Mouse (Mus musculus): ENCODE data around the gene Atp2a1. TPM values are rescaled to one million over a fixed set of nuclear protein-coding genes. Genes with fewer than 3 reads are reported as not detected.
"Not testable (repeated sequence)": the region's sequence is repeated elsewhere in the genome, so short reads cannot be mapped to it uniquely, and the experiment has no call there.

Gene Atp2a1
- total RNA-seq, 2 experiments from 2014 or later = 0.12 to 0.49 TPM

DNA sequence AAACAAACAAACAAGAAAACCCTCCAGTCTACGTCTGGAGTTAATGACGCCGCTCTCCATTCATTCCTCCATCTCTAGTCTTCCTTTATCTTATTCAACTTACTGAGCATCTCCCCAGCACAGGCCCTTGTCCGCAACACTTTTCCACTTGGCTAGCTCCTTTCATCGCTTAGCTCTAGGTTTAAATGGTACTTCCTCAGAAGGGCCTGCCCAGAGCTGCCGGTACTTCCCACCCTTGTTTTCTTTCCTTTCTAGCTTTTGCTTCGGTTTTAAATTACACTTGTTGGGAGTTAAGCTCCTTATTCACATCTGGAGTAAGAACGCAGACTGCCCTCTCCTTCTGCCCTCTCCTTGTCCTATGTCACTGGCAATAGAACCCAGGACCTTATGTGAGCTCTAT is 45.9 kb downstream of the Atp2a1 start:
- DNase-seq (ENCODE audit: low spot score in 2 of 2) = no peak

DNA sequence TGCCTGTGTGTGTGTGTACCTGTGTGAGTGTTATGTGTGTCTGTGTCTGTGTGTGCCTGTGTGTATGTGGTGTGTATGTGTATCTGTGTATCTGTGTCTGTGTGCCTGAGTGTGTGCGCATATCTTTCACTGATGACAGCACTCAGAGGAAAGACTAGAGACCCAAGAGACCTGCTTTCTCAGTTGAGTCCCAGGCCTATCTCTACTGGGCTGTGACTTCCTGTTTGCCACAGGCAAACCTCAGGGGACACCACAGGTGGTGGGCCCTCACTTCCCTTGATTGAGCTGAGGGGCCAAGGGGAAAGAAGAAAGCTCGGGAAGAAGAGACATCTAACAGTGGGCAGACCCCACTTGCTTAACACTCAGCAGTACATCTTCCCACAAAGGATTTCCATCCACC is 46.3 kb downstream of the Atp2a1 start:
- no peak for DNase-seq (ENCODE audit: low spot score in 2 of 2)

DNA sequence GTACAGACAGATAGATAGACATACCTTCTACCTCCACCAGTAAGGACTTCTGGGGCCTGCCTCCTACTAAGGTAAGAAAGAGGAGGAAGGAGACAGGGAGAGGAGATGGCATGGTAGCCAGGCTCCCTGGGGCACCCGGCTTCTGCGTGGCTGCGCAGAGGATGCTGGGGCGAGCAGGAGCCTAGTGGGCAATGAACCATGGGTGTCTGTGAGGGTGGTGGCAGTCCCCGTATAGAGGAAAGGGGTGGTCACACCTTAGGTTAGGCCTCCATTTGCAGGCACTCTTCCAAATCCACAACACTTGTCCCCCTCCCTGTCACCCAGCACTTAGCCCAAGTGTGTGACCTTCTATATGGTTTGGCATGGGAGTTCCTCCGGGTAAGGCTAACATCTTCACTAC is 48.2 kb downstream of the Atp2a1 start, which contains the start of gene Cd19:
TSS of gene Cd19 (minus strand) at position 165 of the 400 bp plus-strand sequence.
- no peak for DNase-seq (ENCODE audit: low spot score in 2 of 2)

DNA sequence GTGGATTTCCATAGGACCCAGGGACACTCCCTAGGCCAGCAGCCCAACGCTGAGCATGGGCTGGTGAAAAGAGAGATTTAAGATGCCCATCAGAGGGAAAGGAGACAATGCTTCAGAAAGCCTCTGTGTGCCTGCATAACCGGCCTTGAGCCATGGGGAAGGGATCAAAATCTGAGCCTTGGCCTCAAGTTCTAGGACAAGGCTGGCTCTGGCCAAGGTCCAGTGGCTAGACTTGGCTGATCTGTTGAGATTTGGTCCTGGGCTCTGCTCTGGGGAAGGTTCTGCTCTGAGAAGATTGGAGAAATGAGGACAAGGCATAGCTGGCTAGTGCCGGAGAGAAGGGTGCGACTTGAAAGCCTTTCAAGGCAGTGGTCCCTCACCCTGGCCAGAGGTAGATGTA is 51.8 kb downstream of the Atp2a1 start:
- DNase-seq (ENCODE audit: low spot score in 2 of 2) = no peak

DNA sequence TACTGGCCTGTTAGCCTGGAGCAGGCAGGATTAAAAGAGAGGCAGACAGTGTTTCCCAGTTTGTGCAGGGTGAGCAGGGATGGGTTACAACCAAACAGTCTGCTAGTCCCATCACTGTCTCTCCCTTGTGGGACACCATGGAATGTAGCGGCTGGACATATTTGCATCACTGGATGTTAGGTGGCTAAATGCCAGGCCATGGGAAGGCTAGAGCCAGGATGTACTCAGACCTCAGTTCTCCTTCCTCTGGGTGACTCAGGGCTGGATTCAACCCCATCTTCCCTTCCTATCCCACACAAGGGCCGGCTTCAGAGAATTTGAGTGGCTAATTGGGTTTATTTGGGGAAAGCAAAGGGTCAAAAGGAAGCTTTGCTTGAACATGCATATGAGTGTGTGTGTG is 54.2 kb downstream of the Atp2a1 start:
- DNase-seq (ENCODE audit: low spot score in 2 of 2) = no peak

DNA sequence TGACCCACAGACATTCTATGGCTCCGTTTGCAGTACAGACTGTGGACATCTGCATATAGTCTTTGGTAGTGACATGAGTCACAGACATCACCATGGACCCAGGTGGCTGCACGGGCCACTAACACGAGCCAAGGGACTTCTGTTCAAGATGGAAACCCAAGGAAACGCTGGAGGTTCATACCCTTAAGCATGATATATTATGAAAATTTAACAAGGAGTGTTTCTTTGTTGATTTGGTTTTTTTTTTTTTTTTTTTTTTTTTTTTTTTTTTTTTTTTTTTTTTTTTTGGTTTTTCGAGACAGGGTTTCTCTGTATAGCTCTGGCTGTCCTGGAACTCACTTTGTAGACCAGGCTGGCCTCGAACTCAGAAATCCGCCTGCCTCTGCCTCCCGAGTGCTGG is 60.4 kb downstream of the Atp2a1 start:
- DNase-seq (ENCODE audit: low spot score in 2 of 2) = not testable (repeated sequence)

DNA sequence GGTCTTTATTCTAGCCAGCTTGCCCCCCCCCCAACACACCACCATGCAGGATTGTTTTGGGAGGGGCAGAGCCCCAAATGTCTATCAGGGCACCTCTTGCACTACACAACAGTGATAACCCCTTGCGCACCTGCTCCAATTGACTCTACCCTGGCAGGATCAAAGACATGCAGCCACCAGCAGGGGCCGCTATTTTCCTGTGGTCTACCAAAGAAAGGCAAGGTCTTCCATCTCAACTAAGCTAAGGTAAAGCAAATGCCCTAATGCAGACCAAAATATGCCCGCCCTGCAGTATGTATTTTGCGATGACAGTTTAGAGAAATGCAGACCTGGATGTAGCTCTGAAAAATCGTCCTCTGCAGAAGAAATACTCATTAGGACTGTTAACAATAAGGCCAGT is 63.4 kb downstream of the Atp2a1 start:
- DNase-seq (ENCODE audit: low spot score in 2 of 2) = peak; percentile 78 to 83

DNA sequence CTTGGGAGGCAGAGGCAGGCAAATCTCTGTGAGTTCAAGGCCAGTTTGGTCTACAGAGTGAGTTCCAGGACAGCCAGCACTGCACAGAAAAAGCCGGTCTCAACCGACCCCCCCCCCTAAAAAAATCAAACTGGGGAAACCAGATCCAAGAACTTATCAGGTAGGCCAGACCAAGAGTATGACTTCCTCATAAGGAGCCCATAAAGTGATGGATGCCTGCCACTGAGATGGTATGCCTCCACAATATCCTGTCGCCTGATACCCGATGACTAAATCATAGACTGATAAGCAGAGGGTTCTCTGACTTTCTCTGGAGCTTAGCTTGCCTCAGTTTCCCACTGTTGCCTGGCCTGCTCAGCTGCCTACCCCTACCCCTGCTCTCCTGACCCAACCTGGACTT is 65.1 kb downstream of the Atp2a1 start:
- no peak for DNase-seq (ENCODE audit: low spot score in 2 of 2)

DNA sequence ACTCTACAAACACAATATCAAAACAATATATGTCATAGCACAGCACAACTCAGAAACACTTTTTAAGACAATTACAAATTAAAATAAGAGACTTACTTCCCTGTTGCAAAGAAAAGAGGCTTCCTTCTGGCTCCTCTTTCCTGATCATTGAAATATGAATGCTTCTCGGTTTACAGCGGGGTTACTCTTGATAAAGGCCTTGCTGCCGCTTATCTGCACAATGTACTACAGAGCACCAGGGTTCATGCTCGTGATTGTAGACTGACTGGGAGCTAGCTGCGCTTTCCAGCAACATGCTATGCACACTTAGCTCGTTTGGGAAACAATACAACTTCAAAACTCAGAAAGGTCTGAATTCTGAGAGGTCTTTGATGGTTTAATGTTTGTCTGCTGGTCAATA is 65.7 kb downstream of the Atp2a1 start:
- DNase-seq (ENCODE audit: low spot score in 2 of 2) = no peak

DNA sequence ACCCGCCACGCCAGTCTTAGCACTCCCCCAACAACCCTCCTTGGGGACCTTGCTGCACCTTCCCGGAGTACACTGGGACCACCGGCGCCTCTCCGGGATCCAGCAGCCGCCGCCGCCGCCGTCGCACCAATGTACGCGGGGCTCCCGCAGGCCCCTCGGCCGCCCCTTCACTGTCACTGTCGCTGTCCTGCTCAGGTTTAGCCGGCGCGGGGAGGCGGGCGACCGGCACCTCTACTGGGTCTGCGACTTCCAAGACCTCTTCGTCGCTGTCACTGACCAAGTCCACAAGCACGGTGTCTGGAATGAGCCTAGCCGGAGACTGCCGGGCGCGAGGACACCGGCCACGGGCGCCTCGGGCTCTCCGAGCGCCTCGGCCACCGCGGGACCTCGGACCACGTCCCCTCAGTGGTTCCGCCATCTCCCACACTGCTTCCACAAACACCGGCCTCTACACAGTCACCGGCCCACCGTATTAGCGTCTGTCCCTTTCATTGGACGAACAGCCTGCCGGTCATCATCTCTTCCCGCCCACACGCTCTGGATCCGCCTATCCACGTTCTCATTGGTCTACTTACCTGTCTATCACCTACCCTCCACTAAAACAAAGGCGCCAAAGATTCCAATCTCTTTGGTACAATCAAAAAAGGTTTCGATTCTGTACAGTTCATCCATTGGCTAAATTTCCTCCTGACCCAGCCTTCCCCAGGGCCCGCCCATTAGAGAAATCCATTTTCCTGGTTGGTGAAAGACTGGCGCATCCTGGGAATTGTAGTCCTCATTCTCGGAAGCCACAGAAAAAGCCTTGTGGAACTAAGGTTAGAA is 66.4 kb downstream of the Atp2a1 start, which contains the start of gene Nfatc2ip:
TSS of gene Nfatc2ip (minus strand) at position 440 of the 822 bp plus-strand sequence.
- peak; percentile 96 for DNase-seq (ENCODE audit: low spot score in 2 of 2)

Other genes with a start within 250 kb of the Atp2a1 start
- gene Sbk1, start 190.5 kb downstream of the Atp2a1 start, total RNA-seq (2021) = 10 to 100 TPM; 77.0 to 77.5 TPM
- 1 to 10 TPM; 1.5 to 1.7 TPM for gene Lat, start 93.5 kb downstream of the Atp2a1 start, total RNA-seq (2021)
- gene Spns1, start 85.7 kb downstream of the Atp2a1 start, total RNA-seq (2021) = 10 to 100 TPM; 84.7 to 85.3 TPM
- gene Nfatc2ip, start 66.4 kb downstream of the Atp2a1 start, total RNA-seq (2021) = 1 to 10 TPM; 4.5 to 5.8 TPM
- gene Cd19, start 48.2 kb downstream of the Atp2a1 start, total RNA-seq (2021) = not detected
- 10 to 100 TPM; 14.0 to 14.6 TPM for gene Rabep2, start 34.3 kb downstream of the Atp2a1 start, total RNA-seq (2021)
- 10 to 100 TPM; 73.1 to 76.3 TPM for gene Sh2b1, start 12.3 kb upstream of the Atp2a1 start, total RNA-seq (2021)
- gene Tufm, start 24.3 kb upstream of the Atp2a1 start, total RNA-seq (2021) = 10 to 100 TPM; 90.5 to 94.1 TPM
- gene Atxn2l, start 40.3 kb upstream of the Atp2a1 start, total RNA-seq (2021) = 100 to 1,000 TPM; 110 to 115 TPM
- gene Eif3c, start 103.3 kb upstream of the Atp2a1 start, total RNA-seq (2021) = 100 to 1,000 TPM; 182 to 184 TPM
- 1 to 10 TPM in 1 of 2 experiments, under 1 TPM in 1; 0.58 to 1.1 TPM for gene Apobr, start 121.8 kb upstream of the Atp2a1 start, total RNA-seq (2021)
- 10 to 100 TPM; 26.2 to 26.7 TPM for gene Cln3, start 122.7 kb upstream of the Atp2a1 start, total RNA-seq (2021)
- not detected for gene Il27, start 131.8 kb upstream of the Atp2a1 start, total RNA-seq (2021)
- 10 to 100 TPM; 20.3 to 22.6 TPM for gene Nupr1, start 167.8 kb upstream of the Atp2a1 start, total RNA-seq (2021)
- gene Sgf29, start 186.2 kb upstream of the Atp2a1 start, total RNA-seq (2021) = 10 to 100 TPM; 30.5 to 32.9 TPM
- 10 to 100 TPM in 1 of 2 experiments, 1 to 10 TPM in 1; 8.1 to 12.9 TPM for gene Sult1a1, start 213.3 kb upstream of the Atp2a1 start, total RNA-seq (2021)
- gene Bola2, start 232.3 kb upstream of the Atp2a1 start, total RNA-seq (2021) = 10 to 100 TPM; 90.5 to 94.8 TPM
- gene Slx1b, start 232.7 kb upstream of the Atp2a1 start, total RNA-seq (2021) = 10 to 100 TPM; 14.5 to 15.1 TPM
- 100 to 1,000 TPM; 161 to 166 TPM for gene Coro1a, start 244.7 kb upstream of the Atp2a1 start, total RNA-seq (2021)

All from left cerebral cortex, adult 18-20 months (tissue).